Mouse (Mus musculus) limb, embryonic 14.5 days (tissue): ENCODE data around the gene Mab21l3. TPM values are rescaled to one million over a fixed set of nuclear protein-coding genes. Genes with fewer than 3 reads are reported as not detected.

Experiments
- ATAC-seq: fragments of 200-750 bp; cut with Nextera tagmentation; 2 replicates; pipeline ENCODE4 v1.8.0; 2017; ENCODE audit warnings: low read depth, moderate number of reproducible peaks, moderate TSS enrichment; ENCODE audit not compliant: low FRiP score
- DNase-seq: peaks from one replicate; pipeline ENCODE4 v3.0.0-alpha.2; 2015; ENCODE audit warnings: low spot score
- H3K27ac ChIP-seq: fragments of 300-500 bp; sonication (generic); replicated peaks from 2 replicates; pipeline ENCODE4 v1.5.1; 2014; ENCODE audit warnings: low read depth, mild to moderate bottlenecking, low read length, moderate library complexity, mixed read lengths
- H3K27me3 ChIP-seq: fragments of 300-500 bp; sonication (generic); 2 replicates; pipeline ENCODE4 v1.6.1; 2014; ENCODE audit warnings: low read length, mixed read lengths; ENCODE audit not compliant: control insufficient read depth, insufficient read depth
- H3K36me3 ChIP-seq: fragments of 300-500 bp; sonication (generic); 2 replicates; pipeline ENCODE4 v1.6.1; 2014; ENCODE audit warnings: mild to moderate bottlenecking, low read length, moderate library complexity, mixed read lengths; ENCODE audit not compliant: control insufficient read depth, insufficient read depth
- H3K4me1 ChIP-seq: fragments of 300-500 bp; sonication (generic); 2 replicates; pipeline ENCODE4 v1.6.1; 2014; ENCODE audit warnings: antibody characterized with exemption, low read length, mixed read lengths; ENCODE audit not compliant: control insufficient read depth, insufficient read depth
- H3K4me2 ChIP-seq: fragments of 300-500 bp; sonication (generic); replicated peaks from 2 replicates; pipeline ENCODE4 v1.6.1; 2014; ENCODE audit warnings: low read depth, mild to moderate bottlenecking, low read length, moderate library complexity; ENCODE audit not compliant: severe bottlenecking
- H3K4me3 ChIP-seq: fragments of 300-500 bp; sonication (generic); replicated peaks from 2 replicates; pipeline ENCODE4 v1.5.1; 2014; ENCODE audit warnings: low read length
- H3K9ac ChIP-seq: fragments of 300-500 bp; sonication (generic); 2 replicates; pipeline ENCODE4 v1.6.1; 2014; ENCODE audit warnings: mild to moderate bottlenecking, low read depth, low read length, moderate library complexity; ENCODE audit not compliant: severe bottlenecking
- H3K9me3 ChIP-seq: fragments of 300-500 bp; sonication (generic); 2 replicates; pipeline ENCODE4 v1.6.1; 2016; ENCODE audit warnings: low read length; ENCODE audit not compliant: control insufficient read depth
- POLR2A ChIP-seq: fragments of 200-500 bp; IDR thresholded peaks from 2 replicates; pipeline ENCODE4 v1.8.0; 2012; ENCODE audit warnings: inconsistent platforms, mild to moderate bottlenecking, moderate library complexity, borderline replicate concordance; ENCODE audit not compliant: insufficient read depth, insufficient read length; ENCODE audit errors: extremely low read depth
- WGBS: fragments of 180-500 bp; shearing (Covaris S2); extraction: QIAGEN DNeasy Blood & Tissue Kit; methylation state at CpG from one replicate; pipeline ENCODE4 v1.1.7; 2014; 5-methylcytosine and 5-hydroxymethylcytosine counted together
- polyA plus RNA-seq, 2 experiments: library from polyadenylated mRNA; depleted of rRNA in 1 of 2; stranded (reverse) in 1 of 2; unstranded in 1 of 2; fragments of >200 nt; fragmentation: Nextera tagmentation in 1 of 2; extraction: Ambion mirVana in 1 of 2; gene quantifications; 2 replicates each; pipeline versions ENCODE4 v1.2.1 to v1.2.3; 2012 to 2014

Gene Mab21l3
- polyA plus RNA-seq, 2 experiments, result 1.5 to 2.9 TPM

DNA sequence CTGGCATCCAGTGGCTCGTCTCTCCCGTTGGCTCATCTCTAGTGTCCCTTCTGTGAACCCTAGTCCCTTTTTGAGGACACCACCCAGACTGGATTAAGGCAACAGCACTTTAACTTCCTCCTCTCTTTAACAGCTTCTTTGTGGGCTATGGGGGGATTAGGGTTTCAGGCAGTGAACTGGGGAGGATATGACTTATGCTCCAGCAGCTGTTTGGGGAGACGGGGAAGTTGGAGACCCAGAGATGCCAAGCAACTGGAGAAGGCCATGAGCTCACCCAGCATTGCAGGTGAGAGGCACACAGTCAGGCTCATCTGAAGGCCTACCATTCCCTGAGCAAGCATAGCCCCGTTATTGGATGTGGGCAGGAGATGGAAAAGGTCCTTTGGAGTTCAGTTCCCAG is 36.8 kb downstream of the Mab21l3 start:
- Histone ChIP-seq H3K9me3 (no peaks in the 10 kb centered on the region), H3K4me2 (no peak overlapping the region), H3K27me3 (no peaks in the 10 kb centered on the region), H3K4me3 (no peak overlapping the region), H3K4me1 (no peaks in the 10 kb centered on the region), H3K9ac (no peak overlapping the region), H3K27ac (no peak overlapping the region), H3K36me3 (no peaks in the 10 kb centered on the region)
- no peak for ATAC-seq
- DNase-seq, result no peak
- no peak for TF ChIP-seq POLR2A
- WGBS, result 61% methylated on average over 4 of the region's 4 CpGs

GRCm38 (mm10) chr3:101807646-101808045 is 41.1 kb downstream of the Mab21l3 start:
- no peak for ATAC-seq
- no peak for TF ChIP-seq POLR2A
- H3K27me3 ChIP-seq, result no peaks in the 10 kb centered on the region
- no peaks in the 10 kb centered on the region for H3K9me3 ChIP-seq
- H3K4me2 ChIP-seq, result no peak overlapping the region
- 78% methylated on average over 6 of the region's 6 CpGs for WGBS
- DNase-seq, result no peak
- no peak overlapping the region for H3K9ac ChIP-seq
- H3K27ac ChIP-seq, result no peak overlapping the region
- H3K36me3 ChIP-seq, result no peaks in the 10 kb centered on the region
- H3K4me1 ChIP-seq, result peaks cover 16% of the 10 kb centered on the region; the same call in 1 of the 2 replicates
- H3K4me3 ChIP-seq, result no peak overlapping the region

- peaks cover 16% of the 10 kb centered on the region; the same call in 1 of the 2 replicates for H3K4me1 ChIP-seq
- 61% methylated on average over 4 of the region's 4 CpGs for WGBS
- ATAC-seq, result no peak
- H3K36me3 ChIP-seq, result no peaks in the 10 kb centered on the region
- no peaks in the 10 kb centered on the region for H3K27me3 ChIP-seq
- no peak overlapping the region for H3K9ac ChIP-seq
- H3K9me3 ChIP-seq, result no peaks in the 10 kb centered on the region
- H3K4me3 ChIP-seq, result no peak overlapping the region
- no peak overlapping the region for H3K27ac ChIP-seq
- no peak for DNase-seq
- H3K4me2 ChIP-seq, result no peak overlapping the region
- no peak for TF ChIP-seq POLR2A
Measured at GRCm38 (mm10) chr3:101806941-101807340, 41.8 kb downstream of the Mab21l3 start.

DNA sequence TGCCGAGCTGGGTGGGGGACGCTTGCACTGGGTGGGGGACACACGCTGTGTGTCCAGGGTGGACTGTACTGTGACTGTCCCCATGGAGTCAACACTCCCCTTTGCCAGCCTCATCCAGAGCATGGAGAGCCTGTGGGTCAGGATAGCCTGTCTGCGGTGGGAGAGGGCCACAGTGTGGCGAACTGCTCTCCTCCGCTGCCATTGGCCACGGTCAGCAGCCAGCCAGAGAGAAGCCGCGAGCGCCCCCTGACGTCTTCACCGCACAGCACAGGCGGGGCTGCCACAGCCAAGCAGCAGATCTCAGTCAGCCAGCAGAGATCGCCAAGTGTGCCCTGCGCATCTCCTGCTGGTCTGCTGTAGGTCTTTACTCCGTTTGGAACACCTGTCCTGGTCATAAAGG is 42.6 kb downstream of the Mab21l3 start:
- Histone ChIP-seq H3K27me3 (no peaks in the 10 kb centered on the region), H3K9me3 (no peaks in the 10 kb centered on the region), H3K36me3 (no peaks in the 10 kb centered on the region), H3K4me1 (peaks cover 16% of the 10 kb centered on the region; the same call in 1 of the 2 replicates), H3K9ac (no peak overlapping the region), H3K4me2 (peak overlapping the region; percentile 13; the same call in 1 of the 2 replicates), H3K4me3 (no peak overlapping the region), H3K27ac (no peak overlapping the region)
- DNase-seq (peak; percentile 74), ATAC-seq (peak; percentile 86)
- TF ChIP-seq POLR2A, result no peak
- WGBS, result 8% methylated on average over 16 of the region's 16 CpGs

DNA sequence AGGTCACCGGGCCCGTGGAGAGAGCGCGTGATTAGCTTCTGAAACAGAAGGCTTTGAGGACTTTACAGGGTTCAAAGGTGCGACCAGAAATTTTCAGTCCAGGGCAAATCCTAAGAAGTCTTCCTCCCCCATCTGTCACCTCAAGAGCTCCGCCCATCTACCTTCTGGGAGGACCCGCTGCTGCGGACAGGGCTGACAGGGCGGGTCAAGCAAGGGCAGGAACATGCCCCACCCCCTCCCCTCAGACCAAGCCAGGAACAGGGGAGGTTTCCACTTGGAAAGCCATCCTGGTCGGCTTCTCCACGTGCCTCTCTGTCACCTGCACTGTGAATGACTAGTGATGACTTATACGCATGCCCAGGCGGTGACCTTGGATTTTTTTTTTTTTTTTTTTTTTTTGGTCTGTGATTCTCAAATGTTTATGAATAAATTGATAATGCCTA is 43.2 kb downstream of the Mab21l3 start:
- H3K27me3 ChIP-seq, result no peaks in the 10 kb centered on the region
- H3K4me1 ChIP-seq, result peaks cover 18% of the 10 kb centered on the region; the same call in 1 of the 2 replicates
- ATAC-seq (no peak), DNase-seq (no peak)
- 19% methylated on average over 13 of the region's 13 CpGs for WGBS
- H3K4me2 ChIP-seq, result no peak overlapping the region
- H3K9ac ChIP-seq, result no peak overlapping the region
- H3K9me3 ChIP-seq, result no peaks in the 10 kb centered on the region
- H3K36me3 ChIP-seq, result no peaks in the 10 kb centered on the region
- no peak for TF ChIP-seq POLR2A
- H3K4me3 ChIP-seq, result no peak overlapping the region
- no peak overlapping the region for H3K27ac ChIP-seq
